Mouse (Mus musculus): ENCODE measurements around the gene Fam168a. TPM values are rescaled to one million over a fixed set of nuclear protein-coding genes. Genes with fewer than 3 reads are reported as not detected.
A peak's percentile ranks its signal among the peaks of the same experiment; 100 is the strongest.

Fam168a gene
- polyA plus RNA-seq, 1 experiment from 2014 or later = 187 TPM

- H3K9ac ChIP-seq (replicated peaks; ENCODE audit: low read depth, low read length) = no peak overlapping the region
- H3K4me2 ChIP-seq (ENCODE audit: low read depth, low read length) = no peak overlapping the region
- no peaks in the 10 kb centered on the region for H3K27me3 ChIP-seq (ENCODE audit: control insufficient read depth, insufficient read depth, low read length)
- 97% methylated on average over 2 of the region's 2 CpGs for WGBS
- H3K4me3 ChIP-seq (ENCODE audit: low read depth, low read length) = no peak overlapping the region
- H3K4me1 ChIP-seq (ENCODE audit: control insufficient read depth, insufficient read depth, low read length) = no peaks in the 10 kb centered on the region
- no peaks in the 10 kb centered on the region for H3K36me3 ChIP-seq (ENCODE audit: control insufficient read depth, insufficient read depth, low read length)
- no peak overlapping the region for H3K27ac ChIP-seq (ENCODE audit: low read depth, low read length)
- no peaks in the 10 kb centered on the region for H3K9me3 ChIP-seq (ENCODE audit: control insufficient read depth, low read length)
- no peak for ATAC-seq (ENCODE audit: low read depth)
These were observed 31.5 kb upstream of the Fam168a start for GRCm38 (mm10) chr7:100674941-100675340.

DNA sequence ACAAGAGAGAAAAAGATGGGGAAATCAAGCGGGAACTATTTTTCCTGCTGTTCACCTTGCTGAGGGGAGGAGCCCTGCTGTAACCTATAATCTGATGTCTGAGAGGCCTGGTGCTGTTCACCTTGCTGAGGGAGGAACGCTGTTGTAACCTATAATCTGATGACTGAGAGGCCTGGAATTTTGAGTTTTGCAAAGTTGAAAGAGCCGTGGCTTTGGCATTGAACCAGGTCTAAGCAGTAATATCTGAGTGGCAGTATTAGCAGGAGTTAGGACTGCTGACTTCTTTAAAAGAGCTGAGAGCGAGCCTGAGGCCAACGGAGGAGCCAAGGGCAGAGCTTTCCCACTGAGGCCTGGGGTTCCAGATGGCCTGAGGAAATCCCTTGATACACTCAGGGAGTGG lies 28.4 kb upstream of the Fam168a start:
- no peak for ATAC-seq (ENCODE audit: low read depth)
- H3K9me3 ChIP-seq (ENCODE audit: control insufficient read depth, low read length) = no peaks in the 10 kb centered on the region
- 83% methylated on average over 5 of the region's 5 CpGs for WGBS

DNA sequence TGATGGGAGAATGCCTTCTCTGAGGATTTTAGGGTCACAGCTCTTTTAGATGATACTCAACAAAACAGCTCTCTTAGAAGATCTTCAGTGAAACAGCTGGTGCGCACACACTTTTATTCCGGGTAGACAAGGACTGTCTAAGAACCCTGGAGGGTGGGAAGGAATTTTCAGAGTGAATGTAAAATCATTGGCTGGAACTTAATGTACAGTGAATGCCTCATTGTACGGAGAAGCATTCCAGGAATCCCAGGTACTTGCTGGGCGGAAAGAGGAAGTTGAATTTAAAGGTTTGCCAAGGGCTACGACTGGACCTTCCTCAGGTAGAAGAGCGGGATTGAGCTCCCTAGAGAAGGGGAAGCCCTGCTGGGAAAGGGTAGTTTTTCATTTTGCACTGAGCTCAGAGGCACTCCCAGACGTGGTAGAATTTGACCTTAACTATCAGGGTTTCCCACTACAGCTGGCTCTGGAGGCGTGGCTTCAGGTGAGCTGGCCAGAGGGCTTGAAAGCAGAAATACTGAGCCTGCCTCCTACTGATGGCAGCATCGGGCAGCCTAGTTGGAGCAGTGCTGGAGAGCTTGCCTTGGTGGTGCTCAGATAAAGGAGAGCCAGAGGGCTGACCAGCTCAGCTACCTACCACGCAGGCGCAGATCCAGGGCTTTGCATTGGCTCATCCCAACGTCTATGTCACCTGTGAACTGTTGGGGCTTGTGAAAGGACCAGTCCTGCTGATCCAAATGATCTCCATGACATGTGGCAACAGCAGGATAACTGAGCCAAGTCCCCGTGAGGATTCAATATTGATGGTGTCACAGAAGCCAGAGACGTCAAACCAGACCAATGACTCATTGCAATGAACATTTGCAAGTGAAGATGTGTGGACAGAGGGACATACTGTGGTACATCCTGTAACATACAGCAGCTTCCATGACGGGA lies 27.2 kb upstream of the Fam168a start:
- Histone ChIP-seq H3K4me2 (ENCODE audit: low read depth, low read length) (no peak overlapping the region), H3K27me3 (ENCODE audit: control insufficient read depth, insufficient read depth, low read length) (no peaks in the 10 kb centered on the region), H3K36me3 (ENCODE audit: control insufficient read depth, insufficient read depth, low read length) (no peaks in the 10 kb centered on the region), H3K4me3 (ENCODE audit: low read depth, low read length) (no peak overlapping the region), H3K9ac (replicated peaks; ENCODE audit: low read depth, low read length) (no peak overlapping the region), H3K9me3 (ENCODE audit: control insufficient read depth, low read length) (no peaks in the 10 kb centered on the region), H3K4me1 (ENCODE audit: control insufficient read depth, insufficient read depth, low read length) (no peaks in the 10 kb centered on the region), H3K27ac (ENCODE audit: low read depth, low read length) (no peak overlapping the region)
- 66% methylated on average over 15 of the region's 15 CpGs for WGBS
- no peak for ATAC-seq (ENCODE audit: low read depth)

More for the DNA sequence above, 28.4 kb upstream of the Fam168a start:
- no peaks in the 10 kb centered on the region for H3K36me3 ChIP-seq (ENCODE audit: control insufficient read depth, insufficient read depth, low read length)
- H3K4me1 ChIP-seq (ENCODE audit: control insufficient read depth, insufficient read depth, low read length) = no peaks in the 10 kb centered on the region
- no peak overlapping the region for H3K9ac ChIP-seq (replicated peaks; ENCODE audit: low read depth, low read length)
- no peak overlapping the region for H3K27ac ChIP-seq (ENCODE audit: low read depth, low read length)
- H3K27me3 ChIP-seq (ENCODE audit: control insufficient read depth, insufficient read depth, low read length) = no peaks in the 10 kb centered on the region
- no peak overlapping the region for H3K4me3 ChIP-seq (ENCODE audit: low read depth, low read length)
- H3K4me2 ChIP-seq (ENCODE audit: low read depth, low read length) = no peak overlapping the region

GRCm38 (mm10) chr7:100681132-100681531 lies 25.3 kb upstream of the Fam168a start:
- WGBS = 55% methylated on average over 5 of the region's 5 CpGs
- H3K4me3 ChIP-seq (ENCODE audit: low read depth, low read length) = no peak overlapping the region
- H3K9ac ChIP-seq (replicated peaks; ENCODE audit: low read depth, low read length) = no peak overlapping the region

GRCm38 (mm10) chr7:100683241-100683640 lies 23.2 kb upstream of the Fam168a start:
- Histone ChIP-seq H3K4me3 (ENCODE audit: low read depth, low read length) (no peak overlapping the region), H3K36me3 (ENCODE audit: control insufficient read depth, insufficient read depth, low read length) (no peaks in the 10 kb centered on the region), H3K4me2 (ENCODE audit: low read depth, low read length) (no peak overlapping the region), H3K9ac (replicated peaks; ENCODE audit: low read depth, low read length) (no peak overlapping the region), H3K27ac (ENCODE audit: low read depth, low read length) (no peak overlapping the region), H3K9me3 (ENCODE audit: control insufficient read depth, low read length) (no peaks in the 10 kb centered on the region), H3K27me3 (ENCODE audit: control insufficient read depth, insufficient read depth, low read length) (no peaks in the 10 kb centered on the region), H3K4me1 (ENCODE audit: control insufficient read depth, insufficient read depth, low read length) (no peaks in the 10 kb centered on the region)
- 74% methylated on average over 1 of the region's 1 CpGs for WGBS
- peak; percentile 45; the same call in 1 of the 2 replicates for ATAC-seq (ENCODE audit: low read depth)

More at GRCm38 (mm10) chr7:100681132-100681531, 25.3 kb upstream of the Fam168a start:
- H3K27me3 ChIP-seq (ENCODE audit: control insufficient read depth, insufficient read depth, low read length) = no peaks in the 10 kb centered on the region
- no peak for ATAC-seq (ENCODE audit: low read depth)
- no peaks in the 10 kb centered on the region for H3K36me3 ChIP-seq (ENCODE audit: control insufficient read depth, insufficient read depth, low read length)
- H3K4me2 ChIP-seq (ENCODE audit: low read depth, low read length) = no peak overlapping the region
- no peaks in the 10 kb centered on the region for H3K9me3 ChIP-seq (ENCODE audit: control insufficient read depth, low read length)
- H3K4me1 ChIP-seq (ENCODE audit: control insufficient read depth, insufficient read depth, low read length) = no peaks in the 10 kb centered on the region
- no peak overlapping the region for H3K27ac ChIP-seq (ENCODE audit: low read depth, low read length)

GRCm38 (mm10) chr7:100684081-100684480 lies 22.4 kb upstream of the Fam168a start:
- H3K4me2 ChIP-seq (ENCODE audit: low read depth, low read length) = no peak overlapping the region
- H3K27ac ChIP-seq (ENCODE audit: low read depth, low read length) = no peak overlapping the region
- WGBS = 80% methylated on average over 5 of the region's 5 CpGs
- no peaks in the 10 kb centered on the region for H3K9me3 ChIP-seq (ENCODE audit: control insufficient read depth, low read length)
- no peak for ATAC-seq (ENCODE audit: low read depth)
- H3K9ac ChIP-seq (replicated peaks; ENCODE audit: low read depth, low read length) = no peak overlapping the region
- no peak overlapping the region for H3K4me3 ChIP-seq (ENCODE audit: low read depth, low read length)
- H3K36me3 ChIP-seq (ENCODE audit: control insufficient read depth, insufficient read depth, low read length) = no peaks in the 10 kb centered on the region
- no peaks in the 10 kb centered on the region for H3K4me1 ChIP-seq (ENCODE audit: control insufficient read depth, insufficient read depth, low read length)
- H3K27me3 ChIP-seq (ENCODE audit: control insufficient read depth, insufficient read depth, low read length) = no peaks in the 10 kb centered on the region

GRCm38 (mm10) chr7:100684538-100684937 lies 21.9 kb upstream of the Fam168a start:
- Histone ChIP-seq H3K4me2 (ENCODE audit: low read depth, low read length) (no peak overlapping the region), H3K4me1 (ENCODE audit: control insufficient read depth, insufficient read depth, low read length) (no peaks in the 10 kb centered on the region), H3K9ac (replicated peaks; ENCODE audit: low read depth, low read length) (no peak overlapping the region), H3K27me3 (ENCODE audit: control insufficient read depth, insufficient read depth, low read length) (no peaks in the 10 kb centered on the region), H3K4me3 (ENCODE audit: low read depth, low read length) (no peak overlapping the region), H3K36me3 (ENCODE audit: control insufficient read depth, insufficient read depth, low read length) (no peaks in the 10 kb centered on the region), H3K27ac (ENCODE audit: low read depth, low read length) (no peak overlapping the region), H3K9me3 (ENCODE audit: control insufficient read depth, low read length) (no peaks in the 10 kb centered on the region)
- WGBS = 55% methylated on average over 7 of the region's 7 CpGs
- no peak for ATAC-seq (ENCODE audit: low read depth)

DNA sequence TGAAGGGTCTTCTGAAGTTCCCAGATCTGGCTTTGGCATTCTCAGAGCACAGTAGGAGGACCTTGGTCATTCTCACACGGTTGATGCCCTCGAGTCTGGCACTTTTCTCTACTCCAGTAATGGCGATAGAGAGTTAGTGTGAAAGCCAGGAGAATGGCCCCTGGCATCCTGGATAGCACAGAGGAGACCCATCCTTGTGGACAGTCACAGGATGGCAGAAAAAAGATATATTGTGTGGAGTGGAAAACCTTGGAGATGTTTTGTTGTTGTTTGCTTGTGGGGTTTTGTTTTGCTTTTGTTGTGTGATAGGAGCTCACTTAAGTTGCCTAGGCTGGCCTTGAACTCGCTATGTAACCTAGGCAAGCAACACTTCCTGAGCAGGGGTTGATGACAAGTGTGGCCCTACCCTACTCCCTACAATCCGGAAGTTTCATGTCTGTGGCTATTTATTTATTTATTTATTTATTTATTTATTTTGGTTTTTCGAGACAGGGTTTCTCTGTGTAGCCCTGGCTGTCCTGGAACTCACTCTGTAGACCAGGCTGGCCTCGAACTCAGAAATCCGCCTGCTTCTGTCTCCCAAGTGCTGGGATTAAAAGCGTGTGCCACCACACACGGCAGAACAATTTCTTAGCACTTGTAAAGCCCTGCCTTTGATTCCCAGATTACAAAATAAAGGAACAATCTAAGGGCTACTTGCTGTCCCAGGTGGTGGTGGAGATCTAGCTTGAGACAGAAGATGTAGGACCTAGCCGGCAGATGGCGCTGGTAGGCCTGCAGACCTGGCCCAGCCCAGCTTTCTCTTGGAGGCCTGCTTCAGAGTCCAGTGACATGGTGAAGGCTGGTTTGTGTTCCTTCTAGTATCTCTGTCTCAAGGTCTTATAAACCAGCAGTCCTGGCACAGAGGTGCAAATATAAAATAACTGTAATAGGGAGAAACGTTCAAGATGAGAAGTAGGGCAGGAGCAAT lies 21.1 kb upstream of the Fam168a start:
- WGBS = 48% methylated on average over 13 of the region's 13 CpGs
- Histone ChIP-seq H3K27ac (ENCODE audit: low read depth, low read length) (no peak overlapping the region), H3K4me2 (ENCODE audit: low read depth, low read length) (no peak overlapping the region), H3K36me3 (ENCODE audit: control insufficient read depth, insufficient read depth, low read length) (no peaks in the 10 kb centered on the region), H3K9me3 (ENCODE audit: control insufficient read depth, low read length) (no peaks in the 10 kb centered on the region), H3K4me1 (ENCODE audit: control insufficient read depth, insufficient read depth, low read length) (no peaks in the 10 kb centered on the region), H3K27me3 (ENCODE audit: control insufficient read depth, insufficient read depth, low read length) (no peaks in the 10 kb centered on the region), H3K9ac (replicated peaks; ENCODE audit: low read depth, low read length) (no peak overlapping the region), H3K4me3 (ENCODE audit: low read depth, low read length) (no peak overlapping the region)
- peak; percentile 81; the same call in 1 of the 2 replicates for ATAC-seq (ENCODE audit: low read depth)

Data from neural tube, embryonic 14.5 days (tissue).